In genomic region chr9:98717701-98718270, GRCm38 (mm10) we compare ENCODE assay signal across 23 mouse cellular contexts.
A peak's percentile ranks its signal among the peaks of the same experiment; 100 is the strongest.
DNase-seq lines count a peak whose midpoint lies in the region; ATAC-seq lines count a peak whose summit lies in the region.
"Had no signal": no experiment of that assay in that cellular context is flagged by ENCODE, and none has a peak within 500 bp of the region (broad histone marks: within the 10 kb centered on the region; RNA-seq: fewer than 3 reads in every experiment).

No protein-coding gene starts in this region.

- H3K4me1 ChIP-seq in midbrain, embryonic 11.5 days (ENCODE audit: control insufficient read depth, insufficient read depth, low read length), result no peaks in the 10 kb centered on the region
- no peaks in the 10 kb centered on the region for H3K4me1 ChIP-seq in midbrain, embryonic 16.5 days (ENCODE audit: control insufficient read depth, insufficient read depth, low read length)
- H3K4me1 ChIP-seq: embryonic facial prominence, embryonic 15.5 days; forebrain, embryonic 10.5 days; heart, embryonic 15.5 days; hindbrain, embryonic 13.5 days had no signal

- H3K4me3 ChIP-seq in midbrain, embryonic 11.5 days (ENCODE audit: low read depth, low read length), result no peak overlapping the region
- H3K4me3 ChIP-seq in midbrain, embryonic 16.5 days (ENCODE audit: low read depth, low read length), result no peak overlapping the region
- H3K4me3 ChIP-seq: embryonic facial prominence, embryonic 15.5 days; erythroblast, embryonic 14.5 days; forebrain, embryonic 10.5 days; heart, embryonic 10.5 days; heart, embryonic 15.5 days; hindbrain, embryonic 13.5 days had no signal

- no peak overlapping the region for H3K9ac ChIP-seq in midbrain, embryonic 11.5 days (ENCODE audit: low read length)
- no peak overlapping the region for H3K9ac ChIP-seq in midbrain, embryonic 16.5 days (ENCODE audit: low read depth, low read length)
- H3K9ac ChIP-seq: embryonic facial prominence, embryonic 15.5 days; heart, embryonic 15.5 days; hindbrain, embryonic 13.5 days had no signal

- no peaks in the 10 kb centered on the region for H3K9me3 ChIP-seq in midbrain, embryonic 11.5 days (ENCODE audit: control insufficient read depth, low read length)
- no peaks in the 10 kb centered on the region for H3K9me3 ChIP-seq in midbrain, embryonic 16.5 days (replicated peaks; ENCODE audit: control insufficient read depth, low read length, poor library complexity, severe bottlenecking)
- H3K9me3 ChIP-seq: embryonic facial prominence, embryonic 15.5 days; forebrain, embryonic 10.5 days; heart, embryonic 10.5 days; heart, embryonic 15.5 days; hindbrain, embryonic 13.5 days had no signal

- H3K27me3 ChIP-seq in midbrain, embryonic 11.5 days (ENCODE audit: control insufficient read depth, insufficient read depth, low read length), result no peaks in the 10 kb centered on the region
- H3K27me3 ChIP-seq in midbrain, embryonic 16.5 days (ENCODE audit: control insufficient read depth, insufficient read depth, low read depth, low read length), result no peaks in the 10 kb centered on the region
- H3K27me3 ChIP-seq: embryonic facial prominence, embryonic 15.5 days; heart, embryonic 15.5 days; hindbrain, embryonic 13.5 days had no signal

- DNase-seq in adrenal gland, postnatal 14 days, result peak; percentile 24
- no peak for DNase-seq in adrenal gland, postnatal 4 days (ENCODE audit: low spot score in 2 of 2)
- DNase-seq in midbrain, embryonic 11.5 days (ENCODE audit: low spot score, missing footprints), result peak; percentile 60
- DNase-seq in ZHBTc4 (ENCODE audit: low read depth, low spot score), result peak; percentile 15
- DNase-seq in adrenal gland, postnatal 36 days, result peak; percentile 32 to 39
- no peak for DNase-seq in layer of hippocampus, adult 9-11 months
- no peak for DNase-seq in spleen, postnatal 36 days (ENCODE audit: low spot score in 2 of 2)
- DNase-seq: cerebellum, adult 11 months; cerebellum, adult 8-10 months; cerebellum, postnatal 14 days; embryo, embryonic 11 days; gastrocnemius, postnatal 36 days; heart, adult 18-20 months; heart, postnatal 14 days had no signal

- H3K27ac ChIP-seq in midbrain, embryonic 11.5 days (ENCODE audit: low read depth, low read length), result no peak overlapping the region
- no peak overlapping the region for H3K27ac ChIP-seq in midbrain, embryonic 16.5 days (ENCODE audit: low read length)
- H3K27ac ChIP-seq: embryonic facial prominence, embryonic 15.5 days; forebrain, embryonic 10.5 days; heart, embryonic 10.5 days; heart, embryonic 15.5 days; hindbrain, embryonic 13.5 days; hindbrain, postnatal 0 days had no signal

- no peak overlapping the region for H3K4me2 ChIP-seq in midbrain, embryonic 11.5 days
- H3K4me2 ChIP-seq in midbrain, embryonic 16.5 days (ENCODE audit: low read length), result no peak overlapping the region
- H3K4me2 ChIP-seq: embryonic facial prominence, embryonic 15.5 days; heart, embryonic 15.5 days; hindbrain, embryonic 13.5 days had no signal

- WGBS in midbrain, embryonic 11.5 days, result 81% methylated on average over 11 of the region's 11 CpGs
- 85% methylated on average over 11 of the region's 11 CpGs for WGBS in midbrain, embryonic 16.5 days

- ATAC-seq in midbrain, embryonic 11.5 days (ENCODE audit: low FRiP score), result no peak
- no peak for ATAC-seq in midbrain, embryonic 16.5 days
- ATAC-seq: forebrain, embryonic 14.5 days; hindbrain, postnatal 0 days had no signal

- no peaks in the 10 kb centered on the region for H3K36me3 ChIP-seq in midbrain, embryonic 11.5 days (ENCODE audit: control insufficient read depth, insufficient read depth, low read length)
- H3K36me3 ChIP-seq in midbrain, embryonic 16.5 days (ENCODE audit: control insufficient read depth, insufficient read depth, low read length), result no peaks in the 10 kb centered on the region
- H3K36me3 ChIP-seq: embryonic facial prominence, embryonic 15.5 days; forebrain, embryonic 10.5 days; heart, embryonic 10.5 days; heart, embryonic 15.5 days; hindbrain, embryonic 13.5 days had no signal

Comparison
In these comparisons a context has a peak if more than half of its experiments do, and no peak if none do; other contexts are left out.
1. DNase-seq: peak in adrenal gland, postnatal 14 days (single experiment), midbrain, embryonic 11.5 days (single experiment), ZHBTc4 (single experiment) and adrenal gland, postnatal 36 days (2 of 2); none in adrenal gland, postnatal 4 days (0 of 2), layer of hippocampus, adult 9-11 months (single experiment) and spleen, postnatal 36 days (0 of 2).